Mouse (Mus musculus) thymus, postnatal 10 days (tissue): ENCODE results near the gene Glrx2.

Experiments
- DNase-seq, 2 experiments: peaks; one replicate each; pipeline ENCODE4 v3.0.0; 2021; ENCODE audit warnings: low spot score in 2 of 2

Gene Glrx2

GRCm38 (mm10) chr1:143742186-143742585 is 26.0 kb downstream of the Glrx2 start:
- no peak for DNase-seq

GRCm38 (mm10) chr1:143745871-143746270 is 29.7 kb downstream of the Glrx2 start:
- no peak for DNase-seq

DNA sequence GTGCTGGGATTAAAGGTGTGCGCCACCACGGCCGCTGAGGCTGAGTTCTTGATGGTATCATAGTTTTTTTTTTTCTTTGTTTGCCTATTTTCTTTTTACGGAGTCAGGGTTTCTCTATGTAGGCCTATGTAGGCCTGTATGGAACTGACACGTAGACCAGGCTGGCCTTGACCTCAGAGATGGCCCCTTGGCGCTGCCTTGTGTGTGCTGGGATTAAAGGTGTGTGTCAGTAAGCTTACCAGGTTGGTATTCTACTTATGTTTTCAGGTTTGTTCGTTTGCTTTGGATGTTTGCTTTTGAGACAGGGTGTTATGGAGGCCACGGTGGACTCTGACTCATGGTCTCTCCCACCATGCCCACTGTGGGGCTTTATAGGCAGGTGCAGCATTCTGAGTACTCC is 46.0 kb downstream of the Glrx2 start:
- DNase-seq = no peak

- no peak for DNase-seq
Observed at GRCm38 (mm10) chr1:143764443-143764842, 48.3 kb downstream of the Glrx2 start.

DNA sequence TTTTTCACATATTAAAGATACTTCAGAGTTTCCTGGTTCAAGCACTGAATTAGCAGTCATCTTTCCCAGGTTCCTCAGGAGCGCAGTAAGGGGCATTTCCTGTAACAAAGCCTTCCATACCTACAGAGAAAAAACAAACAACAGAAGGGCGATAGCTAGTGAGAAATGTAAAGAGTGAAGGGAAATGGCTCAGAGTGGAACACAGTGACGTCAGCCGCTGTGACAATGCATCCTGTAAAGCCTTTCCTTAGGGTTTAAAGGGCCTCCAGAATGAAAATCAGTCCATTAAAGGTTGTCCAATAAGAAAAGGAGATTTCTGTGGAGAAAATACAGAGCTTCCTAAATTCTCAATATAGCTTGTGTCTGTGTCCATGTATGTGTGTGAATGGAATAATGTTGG is 49.7 kb downstream of the Glrx2 start:
- no peak for DNase-seq

GRCm38 (mm10) chr1:143766238-143766637 is 50.1 kb downstream of the Glrx2 start:
- DNase-seq = no peak

DNA sequence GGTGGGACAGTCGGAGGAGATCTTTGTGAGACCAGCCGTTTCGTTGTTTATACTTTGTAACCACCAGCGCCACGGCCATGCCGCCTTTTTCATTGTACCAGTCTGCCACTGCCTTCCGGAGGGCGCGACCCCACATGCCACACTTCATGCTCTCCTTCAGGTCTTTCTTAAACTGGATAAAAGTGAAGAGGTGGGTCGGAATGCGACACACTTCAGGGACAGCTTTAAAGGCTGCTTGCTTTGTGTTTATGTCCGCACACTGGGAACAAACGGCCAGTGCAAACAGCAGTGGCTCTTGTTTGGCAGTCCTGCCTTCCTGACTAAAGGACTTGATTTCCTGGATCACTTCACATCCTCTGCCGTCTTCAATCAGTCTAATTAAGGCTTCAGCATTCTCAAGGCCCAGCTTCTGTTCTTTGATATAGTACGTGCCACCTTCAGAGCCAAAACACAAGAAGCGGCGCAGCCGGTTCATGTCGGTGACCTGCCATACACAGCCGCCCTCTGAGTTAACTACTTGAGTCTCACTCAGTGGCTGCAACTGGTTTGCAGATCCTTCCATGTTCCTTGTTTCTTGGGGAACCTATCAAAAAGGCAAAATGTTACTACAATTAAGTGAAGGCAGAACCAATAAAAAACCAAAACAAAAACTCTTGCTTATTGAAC is 54.4 kb downstream of the Glrx2 start:
- DNase-seq = no peak

DNA sequence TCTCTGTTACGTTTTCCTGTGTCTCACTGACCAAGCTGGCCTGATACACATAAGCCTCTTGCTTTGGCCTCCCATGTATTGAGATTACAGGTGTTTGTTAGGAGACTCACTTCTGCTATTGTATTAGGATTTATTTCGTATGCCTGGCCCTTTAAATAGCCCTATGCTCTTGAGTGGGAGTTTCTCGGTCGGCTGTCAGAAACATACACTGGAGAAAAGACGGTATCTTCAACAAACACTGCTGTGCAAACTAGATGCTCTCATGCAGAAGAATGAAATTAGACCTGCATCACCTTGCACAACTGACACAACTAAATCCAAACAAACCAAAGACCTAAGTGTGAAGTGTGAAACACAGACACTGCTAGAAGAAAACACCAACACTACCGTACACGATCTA is 56.9 kb downstream of the Glrx2 start:
- no peak for DNase-seq

DNA sequence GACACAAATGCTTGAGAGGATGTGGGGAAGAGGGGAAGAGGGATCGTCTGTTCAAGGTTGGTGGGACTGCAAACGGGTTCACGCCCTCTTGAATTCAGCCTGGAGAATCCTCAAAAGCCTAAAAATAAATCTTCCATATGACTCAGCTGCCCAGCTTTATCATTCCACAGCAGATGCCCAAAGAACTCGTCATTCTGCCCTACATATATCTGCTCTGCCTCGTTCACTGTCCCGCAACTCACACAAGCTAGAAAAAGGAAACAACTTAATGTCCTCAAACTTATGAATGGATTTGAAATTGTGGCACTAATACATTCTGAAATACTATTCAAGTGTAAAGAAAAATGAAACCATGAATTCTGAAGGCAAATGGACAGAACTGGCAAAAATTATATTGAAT is 57.8 kb downstream of the Glrx2 start:
- DNase-seq = no peak

- DNase-seq = peak; percentile 98 to 99
Observed at GRCm38 (mm10) chr1:143776446-143777411, 60.6 kb downstream of the Glrx2 start, which contains the start of the genes Trove2 and Uchl5. Trove2 (minus strand) TSS chr1:143777068. Uchl5 (plus strand) TSS chr1:143777272.

DNA sequence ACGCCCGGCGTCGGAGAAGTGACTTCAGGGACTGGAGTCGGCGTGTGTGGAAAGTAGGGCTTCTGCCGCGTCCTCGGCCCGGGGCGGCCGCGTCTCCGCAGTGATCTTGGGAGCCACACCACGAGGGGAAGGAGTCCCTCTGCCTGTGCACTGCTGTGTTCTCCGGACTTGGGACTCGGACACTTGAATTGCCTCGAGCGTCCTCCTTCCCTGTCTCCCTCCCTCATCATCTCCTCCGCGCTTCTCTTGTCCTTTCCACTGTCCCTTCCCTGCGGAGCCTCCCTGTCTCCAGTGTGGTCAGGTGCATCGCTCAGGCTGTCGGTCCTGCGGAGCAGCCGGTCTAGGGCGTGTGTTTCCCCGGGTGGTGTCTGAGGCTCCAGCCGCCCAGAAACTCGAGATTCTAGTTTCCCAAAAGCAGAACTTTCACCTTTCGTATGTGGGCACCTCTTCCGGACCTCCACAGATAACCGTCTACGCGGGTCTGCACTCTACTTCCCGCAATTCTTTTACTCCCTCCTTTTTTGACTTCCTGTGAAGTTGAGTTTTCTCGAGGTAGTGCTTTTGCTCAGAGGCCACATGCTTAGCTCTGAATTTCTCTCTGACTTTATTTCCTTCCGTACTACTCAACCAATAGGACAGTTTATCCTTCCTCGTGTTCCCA is 61.5 kb downstream of the Glrx2 start:
- no peak for DNase-seq

- peak; percentile 24 to 65 for DNase-seq
Observed at GRCm38 (mm10) chr1:143788584-143789227, 72.6 kb downstream of the Glrx2 start.
